Mouse (Mus musculus) kidney, adult 2 months (tissue): Measurements from ENCODE around the gene Lingo3. TPM values are rescaled to one million over a fixed set of nuclear protein-coding genes. Genes with fewer than 3 reads are reported as not detected.
A peak's percentile ranks its signal among the peaks of the same experiment; 100 is the strongest.
"Not testable (repeated sequence)": the region's sequence is repeated elsewhere in the genome, so short reads cannot be mapped to it uniquely, and the experiment has no call there.

Source experiments
- DNase-seq: peaks from one replicate; pipeline ENCODE4 v3.0.0; 2021
- H3K27ac ChIP-seq: fragments of 200-500 bp; 2 replicates; pipeline ENCODE4 v1.5.1; 2012; ENCODE audit warnings: low read depth, low read length, control low read depth, inconsistent platforms; ENCODE audit not compliant: insufficient read depth
- H3K27me3 ChIP-seq: fragments of 200-500 bp; replicated peaks from 2 replicates; pipeline ENCODE4 v1.6.1; 2012; ENCODE audit warnings: mild to moderate bottlenecking, moderate library complexity, low read length, inconsistent platforms; ENCODE audit not compliant: control insufficient read depth, insufficient read depth
- H3K36me3 ChIP-seq: fragments of 200-500 bp; 2 replicates; pipeline ENCODE4 v1.6.1; 2012; ENCODE audit warnings: mild to moderate bottlenecking, moderate library complexity, low read length, inconsistent platforms; ENCODE audit not compliant: control insufficient read depth, insufficient read depth
- H3K4me1 ChIP-seq: fragments of 200-500 bp; 2 replicates; pipeline ENCODE4 v1.6.1; 2011; ENCODE audit warnings: low read length; ENCODE audit not compliant: control insufficient read depth, insufficient read depth
- H3K4me3 ChIP-seq: fragments of 200-500 bp; 2 replicates; pipeline ENCODE4 v1.5.1; 2011; ENCODE audit warnings: mild to moderate bottlenecking, low read depth, low read length, control low read depth; ENCODE audit not compliant: insufficient read depth
- CTCF ChIP-seq: fragments of 200-500 bp; conservative IDR thresholded peaks from 2 replicates; pipeline ENCODE4 v1.5.1; 2011; ENCODE audit warnings: low read depth, mild to moderate bottlenecking, control low read depth, low read length, moderate library complexity, mixed read lengths; ENCODE audit not compliant: insufficient read depth, insufficient read length
- POLR2A ChIP-seq: fragments of 200-500 bp; IDR thresholded peaks from one replicate; pipeline ENCODE4 v1.6.1; 2011; ENCODE audit warnings: low read depth, low read length, control low read depth
- WGBS: fragments of 180-500 bp; shearing (Covaris S2); methylation state at CpG from one replicate; pipeline ENCODE4 v1.1.7; 2018; 5-methylcytosine and 5-hydroxymethylcytosine counted together
- polyA plus RNA-seq: library from polyadenylated mRNA; depleted of rRNA; stranded (reverse); fragments of >200 nt; gene quantifications from 2 replicates; pipeline ENCODE4 v1.2.3, GENCODE M21; 2012

Gene Lingo3
- polyA plus RNA-seq, 1 experiment = 0.09 TPM

DNA sequence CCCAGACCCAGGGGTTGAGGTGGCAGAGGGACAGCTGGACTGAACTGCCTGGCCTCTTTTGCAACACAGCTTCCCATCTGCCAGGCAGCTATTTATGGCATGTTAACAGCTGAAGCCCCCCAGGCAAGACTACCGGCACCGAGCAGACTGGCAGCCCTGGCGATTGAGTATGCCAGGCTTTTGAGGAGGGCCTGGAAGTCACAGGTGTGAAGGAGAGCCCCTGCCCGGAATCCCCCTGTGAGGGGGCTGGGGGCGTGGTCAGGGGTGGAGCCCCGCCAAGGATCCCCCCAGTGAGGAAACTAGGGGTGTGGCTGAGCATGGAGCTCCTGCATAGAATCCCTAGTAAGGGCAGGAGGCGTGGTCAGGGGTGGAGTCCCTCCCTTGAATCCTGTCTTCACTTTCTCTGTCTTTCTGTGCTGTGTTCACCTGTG lies 6.9 kb downstream of the Lingo3 start:
- no peak for TF ChIP-seq CTCF
- no peak for TF ChIP-seq POLR2A
- 47% methylated on average over 7 of the region's 7 CpGs for WGBS
- no peak overlapping the region for H3K27ac ChIP-seq
- H3K27me3 ChIP-seq = no peaks in the 10 kb centered on the region
- no peaks in the 10 kb centered on the region for H3K4me1 ChIP-seq
- H3K36me3 ChIP-seq = no peaks in the 10 kb centered on the region
- no peak overlapping the region for H3K4me3 ChIP-seq
- no peak for DNase-seq

DNA sequence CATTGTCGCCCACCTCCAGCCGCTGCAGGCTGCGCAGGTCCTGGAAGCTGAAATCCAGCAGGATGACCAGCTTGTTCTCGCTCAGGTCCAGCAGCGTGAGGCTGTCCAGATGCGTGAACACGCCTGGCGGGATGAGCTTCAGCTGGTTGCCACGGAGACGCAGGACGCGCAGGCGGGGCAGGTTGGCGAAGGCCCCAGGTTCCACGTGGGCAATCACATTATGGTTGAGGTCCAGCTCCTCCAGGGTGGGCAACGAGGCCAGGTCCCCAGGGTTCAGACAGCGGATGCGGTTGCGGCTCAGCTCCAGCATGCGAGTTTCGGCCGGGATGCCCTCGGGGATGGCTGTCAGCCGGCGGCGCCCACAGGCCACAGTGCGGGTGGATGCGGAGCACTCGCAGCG lies 8.2 kb downstream of the Lingo3 start:
- 59% methylated on average over 30 of the region's 30 CpGs for WGBS
- Histone ChIP-seq H3K4me3 (no peak overlapping the region), H3K27me3 (no peaks in the 10 kb centered on the region), H3K4me1 (peaks cover 3% of the 10 kb centered on the region), H3K36me3 (no peaks in the 10 kb centered on the region), H3K27ac (no peak overlapping the region)
- TF ChIP-seq POLR2A (no peak), CTCF (no peak)
- no peak for DNase-seq

DNA sequence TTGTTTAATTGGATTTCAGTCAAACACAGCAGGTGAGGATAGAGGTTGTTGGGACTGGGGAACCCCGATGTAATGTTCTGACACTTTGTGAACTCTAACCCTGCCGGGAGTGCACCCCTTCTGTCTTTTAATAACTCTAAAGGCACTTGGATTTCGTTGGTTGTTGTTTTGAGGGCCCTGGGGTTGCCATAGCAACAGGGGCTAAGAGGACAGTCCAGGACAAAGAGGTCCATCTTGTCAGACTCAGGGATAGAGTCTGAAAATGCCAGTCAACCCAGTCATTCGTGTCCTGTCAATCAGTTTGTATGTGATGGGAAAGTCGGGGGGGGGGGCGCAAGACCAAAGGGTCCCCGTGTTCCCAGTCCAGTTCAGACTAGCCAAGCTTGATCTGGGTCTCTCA lies 11.0 kb downstream of the Lingo3 start:
- H3K4me1 ChIP-seq = peaks cover 13% of the 10 kb centered on the region
- no peaks in the 10 kb centered on the region for H3K36me3 ChIP-seq
- TF ChIP-seq CTCF = no peak
- TF ChIP-seq POLR2A = no peak
- WGBS = 73% methylated on average over 7 of the region's 7 CpGs
- no peak overlapping the region for H3K4me3 ChIP-seq
- DNase-seq = no peak
- no peaks in the 10 kb centered on the region for H3K27me3 ChIP-seq
- H3K27ac ChIP-seq = no peak overlapping the region

DNA sequence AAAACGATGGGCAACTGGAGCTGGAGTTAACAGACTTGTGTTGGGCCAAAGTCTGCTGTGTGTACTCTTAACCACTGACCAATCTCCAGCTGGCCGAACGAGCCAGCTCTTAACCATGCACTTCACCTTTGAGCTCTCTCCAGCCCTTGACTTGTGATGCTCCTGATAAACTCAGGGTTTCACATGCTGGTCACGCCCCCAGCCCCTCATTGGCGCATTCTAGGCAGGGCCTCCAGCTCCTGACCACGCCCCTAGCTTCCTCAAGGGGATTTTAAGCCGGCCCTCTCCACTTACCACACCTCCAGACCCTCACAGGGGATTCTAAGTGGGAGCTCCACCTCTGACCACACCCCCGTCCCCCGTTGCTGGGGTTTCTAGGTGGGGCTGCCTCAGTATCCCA lies 12.7 kb downstream of the Lingo3 start:
- peaks cover 18% of the 10 kb centered on the region for H3K4me1 ChIP-seq
- TF ChIP-seq CTCF (no peak), POLR2A (no peak)
- no peaks in the 10 kb centered on the region for H3K36me3 ChIP-seq
- 14% methylated on average over 9 of the region's 9 CpGs for WGBS
- peak; percentile 93 for DNase-seq
- no peaks in the 10 kb centered on the region for H3K27me3 ChIP-seq
- H3K27ac ChIP-seq = no peak overlapping the region
- H3K4me3 ChIP-seq = no peak overlapping the region

DNA sequence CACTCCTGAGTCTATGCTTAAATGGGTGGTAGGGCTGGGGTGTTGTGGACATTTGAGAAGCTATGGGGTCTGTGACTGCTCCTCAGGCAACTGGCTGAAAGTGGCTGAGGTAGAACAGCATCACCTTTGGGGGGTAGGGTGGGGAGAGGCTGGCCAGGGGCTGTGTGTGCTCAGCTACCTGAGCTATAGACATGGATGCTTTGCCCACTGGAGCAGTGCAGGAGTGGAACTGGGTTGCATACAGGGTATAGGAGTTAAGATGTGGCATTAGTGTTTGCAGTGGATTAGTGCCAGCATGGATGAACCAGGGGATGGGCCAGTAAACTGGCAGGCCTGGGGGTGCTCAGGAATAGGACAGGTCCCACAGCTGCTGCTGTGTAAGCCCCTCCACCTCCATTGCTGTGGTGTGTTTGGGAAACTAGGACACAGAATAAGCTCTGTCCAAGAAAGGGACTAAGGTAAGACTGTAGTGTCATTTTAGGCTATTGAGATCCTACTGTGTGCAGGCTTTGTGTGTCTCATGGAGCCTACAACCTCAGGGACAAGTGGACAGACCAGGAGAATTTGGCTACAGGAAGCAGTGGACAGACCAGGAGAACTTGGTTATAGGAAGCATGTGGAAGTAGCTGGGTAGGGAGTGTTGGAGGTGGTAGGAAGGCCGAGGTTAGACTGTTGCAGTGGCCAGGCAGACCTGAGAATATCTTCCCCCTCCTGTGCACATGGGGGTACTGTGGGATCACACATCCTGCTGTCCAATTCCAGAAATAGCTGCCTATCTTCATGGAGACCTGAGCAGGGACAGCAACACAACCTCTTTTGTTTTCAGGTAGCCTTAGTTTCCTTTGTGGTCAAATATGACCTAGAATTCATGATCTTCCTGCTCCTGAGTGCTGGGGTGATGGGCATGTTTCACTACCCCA lies 14.2 kb downstream of the Lingo3 start:
- no peak overlapping the region for H3K4me3 ChIP-seq
- no peak for TF ChIP-seq POLR2A
- TF ChIP-seq CTCF = no peak
- DNase-seq = no peak
- H3K27me3 ChIP-seq = no peaks in the 10 kb centered on the region
- 29% methylated on average over 1 of the region's 1 CpGs for WGBS
- H3K36me3 ChIP-seq = no peaks in the 10 kb centered on the region
- H3K27ac ChIP-seq = no peak overlapping the region
- H3K4me1 ChIP-seq = peaks cover 18% of the 10 kb centered on the region

DNA sequence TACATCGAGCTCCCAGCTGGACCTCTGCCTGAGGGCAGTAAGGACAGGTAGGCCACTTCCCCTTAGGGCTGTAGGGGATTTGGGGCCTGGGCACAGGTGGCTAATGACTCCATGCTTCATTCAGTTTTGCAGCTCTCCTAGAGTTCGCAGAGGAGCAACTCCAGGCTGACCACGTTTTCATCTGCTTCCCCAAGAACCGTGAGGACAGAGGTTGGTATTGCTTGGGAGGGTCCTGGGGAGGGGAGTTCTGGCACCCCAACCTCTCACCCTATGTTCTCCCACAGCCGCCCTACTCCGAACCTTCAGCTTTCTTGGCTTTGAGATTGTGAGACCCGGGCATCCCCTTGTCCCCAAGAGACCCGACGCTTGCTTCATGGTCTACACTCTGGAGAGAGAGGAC lies 15.3 kb downstream of the Lingo3 start:
- WGBS = 53% methylated on average over 9 of the region's 9 CpGs
- H3K36me3 ChIP-seq, H3K27me3 ChIP-seq, DNase-seq, H3K4me3 ChIP-seq, H3K27ac ChIP-seq: not testable (repeated sequence)
- H3K4me1 ChIP-seq = peaks cover 26% of the 10 kb centered on the region

DNA sequence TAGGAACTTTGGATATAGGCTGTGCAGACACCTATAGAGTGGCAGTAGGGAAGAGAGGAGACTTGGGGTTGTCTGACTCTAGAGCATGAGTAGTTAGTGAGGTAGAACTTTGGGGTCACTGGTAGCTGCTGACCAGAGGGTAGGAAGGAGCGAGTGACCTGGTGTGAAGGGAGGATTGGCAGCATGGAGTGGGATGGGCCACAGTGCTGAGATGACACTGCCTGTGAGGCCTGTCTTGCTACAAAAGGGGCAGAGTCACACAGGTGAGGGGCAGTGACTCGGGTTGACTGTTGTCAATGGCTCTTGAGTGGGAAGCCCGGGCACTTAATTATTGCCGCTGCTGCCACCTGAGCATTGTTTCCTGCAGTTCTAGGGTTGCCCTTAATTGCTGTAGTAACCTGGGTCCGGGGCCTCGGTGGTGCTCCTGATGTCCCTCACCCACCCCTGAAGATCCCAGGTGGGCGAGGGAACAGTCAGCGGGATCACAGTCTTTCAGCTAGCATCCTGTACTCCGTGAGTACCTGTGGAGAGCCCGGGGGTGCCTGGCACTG lies 15.9 kb downstream of the Lingo3 start:
- peak; percentile 18 for DNase-seq
- Histone ChIP-seq H3K4me3 (peak overlapping the region; percentile 80), H3K36me3 (no peaks in the 10 kb centered on the region), H3K27ac (no peak overlapping the region), H3K27me3 (no peaks in the 10 kb centered on the region), H3K4me1 (peaks cover 26% of the 10 kb centered on the region)
- 35% methylated on average over 10 of the region's 10 CpGs for WGBS
- no peak for TF ChIP-seq POLR2A
- no peak for TF ChIP-seq CTCF
